8 mouse cellular contexts compared by ENCODE assay signal in genomic region chr15:96377263-96377662, GRCm38 (mm10).
DNase-seq lines count a peak whose midpoint lies in the region; ATAC-seq and TF ChIP-seq lines count a peak whose summit lies in the region.

No protein-coding gene starts in this region.

- H3K9ac ChIP-seq in intestine, embryonic 14.5 days (ENCODE audit: low read length), result no peak overlapping the region
- no peak overlapping the region for H3K9ac ChIP-seq in intestine, postnatal 0 days (ENCODE audit: low read depth, low read length)
- no peak overlapping the region for H3K9ac ChIP-seq in lung, embryonic 16.5 days (ENCODE audit: low read length)

- DNase-seq in intestine, embryonic 14.5 days (ENCODE audit: low spot score), result no peak
- peak; percentile 10 for DNase-seq in Muller cell, postnatal 12 days (ENCODE audit: inconsistent ontology term)
- DNase-seq in cerebellum, postnatal 36 days, result peak; percentile 26 to 42
- no peak for DNase-seq in frontal cortex, adult 2 months (ENCODE audit: extremely low spot score in 1 of 2, low spot score in 1 of 2)
- DNase-seq in urinary bladder, postnatal 25 days (ENCODE audit: low spot score), result no peak
- DNase-seq in gastrocnemius, postnatal 36 days, result no peak

- 0 out of 2 replicates have a peak, but pooled peaks have one; percentile 19 for ATAC-seq in intestine, embryonic 14.5 days (replicated peaks; ENCODE audit: low FRiP score, low TSS enrichment, low read depth)
- ATAC-seq in intestine, postnatal 0 days, result no peak
- ATAC-seq in lung, embryonic 16.5 days (ENCODE audit: low read depth), result peak; percentile 78

- TF ChIP-seq CTCF in intestine, postnatal 0 days (IDR thresholded peaks at IDR 0.05; ENCODE audit: low read depth), result no peak

- no peak overlapping the region for H3K4me3 ChIP-seq in intestine, embryonic 14.5 days (ENCODE audit: low read depth, low read length)
- H3K4me3 ChIP-seq in intestine, postnatal 0 days (ENCODE audit: low read depth, low read length), result no peak overlapping the region
- H3K4me3 ChIP-seq in lung, embryonic 16.5 days (ENCODE audit: low read length), result no peak overlapping the region

- no peaks in the 10 kb centered on the region for H3K9me3 ChIP-seq in intestine, embryonic 14.5 days (ENCODE audit: control insufficient read depth, low read length)
- no peaks in the 10 kb centered on the region for H3K9me3 ChIP-seq in intestine, postnatal 0 days (ENCODE audit: control insufficient read depth)
- H3K9me3 ChIP-seq in lung, embryonic 16.5 days (ENCODE audit: control insufficient read depth, low read length), result no peaks in the 10 kb centered on the region

- 68% methylated on average over 5 of the region's 5 CpGs for WGBS in intestine, embryonic 14.5 days
- 71% methylated on average over 5 of the region's 5 CpGs for WGBS in intestine, postnatal 0 days
- WGBS in lung, embryonic 16.5 days, result 48% methylated on average over 5 of the region's 5 CpGs

- H3K27me3 ChIP-seq in intestine, embryonic 14.5 days (replicated peaks; ENCODE audit: control insufficient read depth, insufficient read depth, low read length), result no peaks in the 10 kb centered on the region
- H3K27me3 ChIP-seq in intestine, postnatal 0 days (replicated peaks; ENCODE audit: control insufficient read depth, insufficient read depth, low read length), result no peaks in the 10 kb centered on the region
- H3K27me3 ChIP-seq in lung, embryonic 16.5 days (ENCODE audit: control insufficient read depth, insufficient read depth, low read depth, low read length), result no peaks in the 10 kb centered on the region

- no peak overlapping the region for H3K27ac ChIP-seq in intestine, embryonic 14.5 days (ENCODE audit: low read depth)
- no peak overlapping the region for H3K27ac ChIP-seq in intestine, postnatal 0 days (ENCODE audit: low read depth, low read length)
- no peak overlapping the region; the same call in 1 of the 2 replicates for H3K27ac ChIP-seq in lung, embryonic 16.5 days (ENCODE audit: low read length)

- 0 out of 2 replicates have a peak, but pooled peaks cover 4% of the 10 kb centered on the region for H3K4me1 ChIP-seq in intestine, embryonic 14.5 days (replicated peaks; ENCODE audit: control insufficient read depth, insufficient read depth, low read length)
- no peaks in the 10 kb centered on the region for H3K4me1 ChIP-seq in intestine, postnatal 0 days (replicated peaks; ENCODE audit: control insufficient read depth, insufficient read depth, low read length)
- H3K4me1 ChIP-seq in lung, embryonic 16.5 days (replicated peaks; ENCODE audit: control insufficient read depth, insufficient read depth, low read length), result peaks cover 5% of the 10 kb centered on the region; the same call in 1 of the 2 replicates

- intact Hi-C loops in gastrocnemius, postnatal 36 days (cut with DNase I), result no loop called here

- H3K36me3 ChIP-seq in intestine, embryonic 14.5 days (ENCODE audit: control insufficient read depth, insufficient read depth, low read length), result peaks cover 67% of the 10 kb centered on the region
- H3K36me3 ChIP-seq in intestine, postnatal 0 days (ENCODE audit: control insufficient read depth, insufficient read depth), result peaks cover 20% of the 10 kb centered on the region
- H3K36me3 ChIP-seq in lung, embryonic 16.5 days (ENCODE audit: control insufficient read depth, insufficient read depth, low read length), result peaks cover 11% of the 10 kb centered on the region

- H3K4me2 ChIP-seq in intestine, embryonic 14.5 days (ENCODE audit: low read length), result no peak overlapping the region
- H3K4me2 ChIP-seq in intestine, postnatal 0 days (replicated peaks; ENCODE audit: low read depth), result no peak overlapping the region
- no peak overlapping the region for H3K4me2 ChIP-seq in lung, embryonic 16.5 days (ENCODE audit: low read depth, low read length)

Comparison
In these comparisons a context has a peak if more than half of its experiments do, and no peak if none do; other contexts are left out.
1. DNase-seq: peak in Muller cell, postnatal 12 days (single experiment) and cerebellum, postnatal 36 days (2 of 2); none in intestine, embryonic 14.5 days (single experiment), frontal cortex, adult 2 months (0 of 2), urinary bladder, postnatal 25 days (single experiment) and gastrocnemius, postnatal 36 days (0 of 2).